Mouse (Mus musculus): ENCODE data around the gene Disp1.

Gene Disp1

GRCm38 (mm10) chr1:183120341-183120923, 100.9 kb downstream of the Disp1 start:
- no peak for DNase-seq

GRCm38 (mm10) chr1:183117827-183118825, 103.2 kb downstream of the Disp1 start:
- no peak for DNase-seq

GRCm38 (mm10) chr1:183116946-183117826, 104.1 kb downstream of the Disp1 start:
- DNase-seq, result no peak

- no peak for DNase-seq
These were observed 104.9 kb downstream of the Disp1 start for GRCm38 (mm10) chr1:183116441-183116840.

- DNase-seq, result no peak
These were observed 106.2 kb downstream of the Disp1 start for GRCm38 (mm10) chr1:183115076-183115475.

- no peak for DNase-seq
These were observed 106.8 kb downstream of the Disp1 start for GRCm38 (mm10) chr1:183114554-183114953.

- no peak for DNase-seq
These were observed 107.8 kb downstream of the Disp1 start for GRCm38 (mm10) chr1:183113546-183113945.

GRCm38 (mm10) chr1:183107476-183107875, 113.8 kb downstream of the Disp1 start:
- DNase-seq, result no peak

GRCm38 (mm10) chr1:183104696-183105095, 116.6 kb downstream of the Disp1 start:
- DNase-seq, result no peak

GRCm38 (mm10) chr1:183102775-183103174, 118.5 kb downstream of the Disp1 start:
- DNase-seq, result no peak

- DNase-seq, result no peak
These were observed 119.2 kb downstream of the Disp1 start for GRCm38 (mm10) chr1:183102153-183102552.

- no peak for DNase-seq
These were observed 120.0 kb downstream of the Disp1 start for GRCm38 (mm10) chr1:183101371-183101770.

- no peak for DNase-seq
These were observed 121.1 kb downstream of the Disp1 start for GRCm38 (mm10) chr1:183100245-183100644.

GRCm38 (mm10) chr1:183099686-183100085, 121.6 kb downstream of the Disp1 start:
- DNase-seq, result no peak

GRCm38 (mm10) chr1:183097606-183098005, 123.7 kb downstream of the Disp1 start:
- DNase-seq, result no peak

- no peak for DNase-seq
These were observed 125.8 kb downstream of the Disp1 start for GRCm38 (mm10) chr1:183095454-183096088.

GRCm38 (mm10) chr1:183092296-183092695, 129.0 kb downstream of the Disp1 start:
- DNase-seq, result no peak

GRCm38 (mm10) chr1:183091203-183091602, 130.1 kb downstream of the Disp1 start:
- no peak for DNase-seq

- no peak for DNase-seq
These were observed 132.7 kb downstream of the Disp1 start for GRCm38 (mm10) chr1:183088661-183089060.

GRCm38 (mm10) chr1:183086843-183087242, 134.5 kb downstream of the Disp1 start:
- no peak for DNase-seq

- DNase-seq, result no peak
These were observed 137.0 kb downstream of the Disp1 start for GRCm38 (mm10) chr1:183084085-183085050.

All from B cell, adult 2 months (primary cell).